Mouse (Mus musculus): ENCODE measurements around the gene Mtg2. TPM values are rescaled to one million over a fixed set of nuclear protein-coding genes. Genes with fewer than 3 reads are reported as not detected.
A peak's percentile ranks its signal among the peaks of the same experiment; 100 is the strongest.

The Mtg2 gene
- polyA plus RNA-seq, 1 experiment from 2014 or later, result 30.0 TPM

DNA sequence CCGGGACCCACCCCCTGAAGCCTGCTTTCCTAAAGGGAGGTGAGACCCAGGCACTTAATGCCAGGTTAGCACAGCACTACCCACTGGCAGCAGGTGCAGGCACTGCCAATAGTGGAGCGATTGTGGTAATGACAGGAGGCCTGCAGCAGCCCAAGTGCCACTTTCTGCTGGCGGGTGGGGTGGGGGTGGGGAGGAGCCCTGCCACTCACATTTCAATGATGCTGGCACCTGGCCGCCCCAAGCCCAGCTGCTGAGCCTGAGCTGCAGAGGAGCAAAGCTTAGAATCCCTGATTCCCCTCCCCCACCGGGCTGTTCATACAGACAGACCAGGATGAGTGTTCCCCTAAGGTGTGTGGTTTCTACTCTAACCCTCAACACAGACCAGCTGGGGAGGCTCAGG, 25.3 kb downstream of the Mtg2 start:
- no peak for ATAC-seq (ENCODE audit: low FRiP score, low read depth)
- 34% methylated on average over 5 of the region's 5 CpGs for WGBS
- H3K4me2 ChIP-seq (replicated peaks), result no peak overlapping the region
- no peaks in the 10 kb centered on the region for H3K36me3 ChIP-seq
- H3K4me3 ChIP-seq, result no peak overlapping the region
- H3K27ac ChIP-seq, result no peak overlapping the region
- H3K9me3 ChIP-seq, result no peaks in the 10 kb centered on the region
- H3K9ac ChIP-seq, result no peak overlapping the region
- H3K4me1 ChIP-seq, result peaks cover 14% of the 10 kb centered on the region; the same call in 1 of the 2 replicates
- H3K27me3 ChIP-seq (replicated peaks), result peaks cover 32% of the 10 kb centered on the region

DNA sequence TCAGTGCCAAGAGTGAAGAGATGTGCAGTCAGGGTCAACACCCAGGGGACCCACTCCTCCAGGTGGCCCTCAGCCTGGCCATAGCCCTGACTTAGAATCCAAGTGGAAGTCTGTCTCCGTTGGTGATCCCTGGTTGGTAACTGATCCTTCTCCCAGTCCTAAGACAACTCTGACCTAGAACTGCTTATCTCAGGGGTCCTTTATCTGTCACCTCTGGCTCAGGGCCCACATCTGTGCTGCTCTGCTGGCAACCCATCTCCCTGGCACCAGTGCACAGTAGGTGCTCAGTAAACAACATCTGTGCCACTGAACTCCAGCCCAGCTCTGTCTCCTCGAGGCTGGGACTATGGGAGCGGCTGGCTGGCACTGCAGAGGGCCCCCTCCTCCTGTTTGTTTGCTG, 27.2 kb downstream of the Mtg2 start:
- H3K27me3 ChIP-seq (replicated peaks), result peaks cover 50% of the 10 kb centered on the region
- WGBS, result 44% methylated on average over 3 of the region's 3 CpGs
- 0 out of 2 replicates have a peak, but pooled peaks have one; percentile 5 for ATAC-seq (ENCODE audit: low FRiP score, low read depth)

GRCm38 (mm10) chr2:180098167-180098566, 27.8 kb downstream of the Mtg2 start:
- peaks cover 20% of the 10 kb centered on the region for H3K4me1 ChIP-seq
- no peak overlapping the region for H3K4me2 ChIP-seq (replicated peaks)
- peaks cover 56% of the 10 kb centered on the region for H3K27me3 ChIP-seq (replicated peaks)
- H3K27ac ChIP-seq, result no peak overlapping the region
- no peak overlapping the region for H3K9ac ChIP-seq
- H3K9me3 ChIP-seq, result no peaks in the 10 kb centered on the region
- 45% methylated on average over 5 of the region's 5 CpGs for WGBS
- no peak overlapping the region for H3K4me3 ChIP-seq
- no peaks in the 10 kb centered on the region for H3K36me3 ChIP-seq
- ATAC-seq (ENCODE audit: low FRiP score, low read depth), result no peak

More for the DNA sequence above, 27.2 kb downstream of the Mtg2 start:
- H3K9me3 ChIP-seq, result no peaks in the 10 kb centered on the region
- H3K36me3 ChIP-seq, result no peaks in the 10 kb centered on the region
- H3K27ac ChIP-seq, result no peak overlapping the region
- H3K4me3 ChIP-seq, result no peak overlapping the region
- no peak overlapping the region for H3K9ac ChIP-seq
- H3K4me1 ChIP-seq, result peaks cover 15% of the 10 kb centered on the region
- H3K4me2 ChIP-seq (replicated peaks), result no peak overlapping the region

DNA sequence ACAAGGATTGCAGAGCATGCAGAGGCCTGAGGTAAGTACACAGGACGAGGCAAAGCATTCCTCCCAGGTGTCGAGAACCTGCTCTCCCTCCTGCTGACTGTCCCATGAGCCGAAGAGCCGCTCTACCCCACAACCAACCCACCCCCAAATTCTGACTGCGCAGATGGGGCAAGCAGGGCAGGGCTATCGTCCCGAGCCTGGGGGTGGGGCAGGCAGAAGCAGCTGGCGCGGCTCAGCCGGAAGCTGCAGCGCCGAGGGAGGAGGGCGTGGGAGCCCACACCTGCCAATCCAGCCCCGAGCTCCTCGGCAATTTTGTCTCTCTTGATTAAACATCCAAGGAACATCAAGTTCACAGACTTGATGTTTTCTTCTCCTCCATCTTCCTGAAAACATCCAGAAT, 29.1 kb downstream of the Mtg2 start:
- Histone ChIP-seq H3K4me1 (peaks cover 34% of the 10 kb centered on the region), H3K27ac (no peak overlapping the region), H3K9ac (no peak overlapping the region), H3K9me3 (no peaks in the 10 kb centered on the region), H3K27me3 (replicated peaks) (peaks cover 70% of the 10 kb centered on the region), H3K36me3 (no peaks in the 10 kb centered on the region), H3K4me2 (replicated peaks) (peak overlapping the region; percentile 41), H3K4me3 (no peak overlapping the region)
- ATAC-seq (ENCODE audit: low FRiP score, low read depth), result no peak
- 6% methylated on average over 15 of the region's 15 CpGs for WGBS

- Histone ChIP-seq H3K4me2 (replicated peaks) (peak overlapping the region; percentile 98), H3K4me3 (peak overlapping the region; percentile 61), H3K9me3 (no peaks in the 10 kb centered on the region), H3K36me3 (no peaks in the 10 kb centered on the region), H3K4me1 (peaks cover 46% of the 10 kb centered on the region), H3K9ac (peak overlapping the region; percentile 62), H3K27me3 (replicated peaks) (peaks cover 75% of the 10 kb centered on the region), H3K27ac (no peak overlapping the region)
- 0 out of 2 replicates have a peak, but pooled peaks have one; percentile 6 for ATAC-seq (ENCODE audit: low FRiP score, low read depth)
- WGBS, result 1% methylated on average over 54 of the region's 57 CpGs
Measured at GRCm38 (mm10) chr2:180103151-180103977, 33.0 kb downstream of the Mtg2 start.

DNA sequence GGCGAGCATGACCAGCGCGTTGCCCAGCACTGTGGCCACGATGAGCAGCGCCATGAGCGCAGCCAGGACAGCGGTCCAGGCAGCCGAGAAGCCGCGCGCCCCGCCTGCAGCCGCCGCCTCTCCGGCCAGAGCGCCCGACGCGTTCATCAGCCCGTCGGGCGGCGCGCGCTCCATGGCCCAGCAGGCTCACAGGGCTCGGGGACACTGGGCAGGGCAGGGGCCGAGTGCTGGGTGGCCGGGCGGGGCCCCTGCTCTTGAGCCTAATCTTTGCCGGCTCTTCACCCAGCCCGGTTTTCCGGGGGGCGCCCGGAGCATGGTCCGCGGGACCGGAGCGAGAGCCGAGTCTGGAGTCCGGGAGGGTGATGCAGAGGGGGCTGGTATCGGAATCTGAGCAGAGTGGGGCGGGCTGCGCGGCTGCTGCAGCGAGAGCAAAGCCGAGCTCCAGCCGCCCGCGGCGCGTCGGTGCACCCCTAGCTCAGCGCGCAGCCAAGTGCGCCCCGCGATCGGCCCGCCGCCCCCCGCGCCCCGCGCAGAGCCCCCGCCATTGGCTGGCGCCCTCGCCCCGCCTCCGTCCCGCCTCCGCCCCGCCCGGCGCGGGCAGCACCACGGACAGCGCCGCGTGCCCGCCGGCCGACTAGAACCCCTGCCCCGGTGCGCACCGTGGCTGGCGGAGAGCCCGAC, 33.7 kb downstream of the Mtg2 start, which contains the start of gene Hrh3:
Gene Hrh3 (minus strand): TSS at position 511 of the 681 bp plus-strand sequence.
- Histone ChIP-seq H3K27ac (no peak within 1 kb of the TSS), H3K4me1 (peaks cover 45% of the 10 kb centered on the region), H3K4me2 (replicated peaks) (peak within 1 kb of the TSS; percentile 98), H3K4me3 (peak within 1 kb of the TSS; percentile 61), H3K9me3 (no peaks in the 10 kb centered on the region), H3K27me3 (replicated peaks) (peaks cover 67% of the 10 kb centered on the region), H3K36me3 (no peaks in the 10 kb centered on the region), H3K9ac (peak within 1 kb of the TSS; percentile 62)
- under 1% methylated on average over 63 of the region's 87 CpGs for WGBS
- ATAC-seq (ENCODE audit: low FRiP score, low read depth), result peak; percentile 63

DNA sequence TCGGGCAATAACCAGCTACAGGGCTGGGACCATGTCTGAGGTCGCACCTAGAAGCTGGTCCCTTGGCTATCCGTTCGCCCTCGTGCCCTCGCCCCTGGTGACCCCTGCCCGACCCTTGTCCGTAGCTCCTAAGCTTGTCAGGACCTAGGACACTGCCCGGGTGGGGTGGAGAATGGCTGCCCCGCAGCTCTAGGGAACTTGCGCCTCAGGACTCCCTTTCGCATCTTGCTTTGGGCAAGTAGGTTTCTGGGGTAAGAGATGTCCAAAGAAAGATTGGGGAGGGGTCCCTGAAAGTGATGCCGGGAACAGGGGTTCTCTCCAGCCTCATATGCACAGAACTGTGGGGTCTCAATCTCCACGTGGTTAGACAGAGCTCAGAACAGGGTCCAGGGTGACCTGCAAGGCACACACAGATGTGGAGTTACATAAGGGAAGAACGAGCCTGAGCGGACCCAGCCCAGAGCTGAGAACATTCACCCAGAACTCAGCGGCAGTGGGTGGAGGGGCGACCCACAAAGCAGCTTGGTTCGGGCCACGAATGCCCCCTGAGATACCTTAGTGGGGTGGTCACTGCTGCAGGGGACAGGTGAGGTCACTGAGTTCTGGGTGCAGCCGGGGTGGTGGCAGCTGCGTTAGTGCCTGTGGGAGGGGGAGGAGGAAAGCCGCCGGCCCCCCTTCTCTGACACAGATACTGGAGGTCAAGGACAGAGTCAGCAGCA, 34.4 kb downstream of the Mtg2 start:
- no peak for ATAC-seq (ENCODE audit: low FRiP score, low read depth)
- WGBS, result 9% methylated on average over 24 of the region's 24 CpGs
- Histone ChIP-seq H3K4me3 (peak overlapping the region; percentile 61), H3K4me1 (peaks cover 38% of the 10 kb centered on the region), H3K27ac (no peak overlapping the region), H3K9me3 (no peaks in the 10 kb centered on the region), H3K4me2 (replicated peaks) (peak overlapping the region; percentile 98), H3K27me3 (replicated peaks) (peaks cover 65% of the 10 kb centered on the region), H3K9ac (peak overlapping the region; percentile 62; the same call in 1 of the 2 replicates), H3K36me3 (no peaks in the 10 kb centered on the region)

DNA sequence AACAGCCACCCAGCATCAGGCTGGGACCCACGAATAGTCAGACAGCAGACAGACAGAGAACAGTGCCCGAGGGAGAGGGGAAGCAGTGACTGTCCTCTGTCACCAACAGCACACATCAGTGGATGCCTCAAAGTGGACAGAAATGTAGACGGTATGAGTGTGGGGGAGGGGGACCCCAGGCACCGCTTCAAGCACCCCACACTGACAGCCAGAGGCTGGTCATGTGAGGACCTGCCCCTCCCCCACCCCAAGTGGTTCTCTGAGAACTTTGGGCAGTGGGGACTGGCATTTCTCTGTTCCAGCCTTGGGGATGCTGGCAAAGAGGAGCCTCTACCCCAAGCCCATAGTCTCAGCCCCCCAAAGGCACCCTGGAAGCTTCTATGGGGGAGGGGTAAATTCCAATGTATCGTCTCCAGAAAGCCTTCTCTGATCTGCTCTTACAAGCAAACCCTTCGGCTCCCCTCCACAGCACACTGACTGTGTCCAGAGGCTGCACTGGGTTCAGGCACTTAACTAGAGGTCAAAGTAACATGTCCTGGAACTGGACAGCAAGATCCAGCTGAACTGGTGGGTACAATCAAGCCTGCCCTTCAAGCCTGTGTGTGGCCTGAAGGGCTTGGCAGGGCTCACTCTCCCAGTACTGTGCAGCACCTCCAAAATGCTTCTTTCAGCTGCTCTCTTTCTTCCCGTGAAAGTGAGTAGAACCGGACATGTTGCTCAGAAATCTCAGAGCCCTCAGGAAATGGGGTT, 35.2 kb downstream of the Mtg2 start:
- no peaks in the 10 kb centered on the region for H3K36me3 ChIP-seq
- H3K4me3 ChIP-seq, result no peak overlapping the region
- peaks cover 32% of the 10 kb centered on the region for H3K4me1 ChIP-seq
- WGBS, result 34% methylated on average over 8 of the region's 8 CpGs
- ATAC-seq (ENCODE audit: low FRiP score, low read depth), result no peak
- H3K9me3 ChIP-seq, result no peaks in the 10 kb centered on the region
- peaks cover 57% of the 10 kb centered on the region for H3K27me3 ChIP-seq (replicated peaks)
- H3K27ac ChIP-seq, result no peak overlapping the region
- peak overlapping the region; percentile 98 for H3K4me2 ChIP-seq (replicated peaks)
- H3K9ac ChIP-seq, result no peak overlapping the region

- WGBS, result 67% methylated on average over 4 of the region's 4 CpGs
- Histone ChIP-seq H3K9me3 (no peaks in the 10 kb centered on the region), H3K9ac (no peak overlapping the region), H3K4me2 (replicated peaks) (no peak overlapping the region), H3K4me3 (no peak overlapping the region), H3K27me3 (replicated peaks) (peaks cover 43% of the 10 kb centered on the region), H3K36me3 (no peaks in the 10 kb centered on the region), H3K4me1 (peaks cover 32% of the 10 kb centered on the region), H3K27ac (no peak overlapping the region)
- no peak for ATAC-seq (ENCODE audit: low FRiP score, low read depth)
Measured at GRCm38 (mm10) chr2:180107081-180107480, 36.7 kb downstream of the Mtg2 start.

- ATAC-seq (ENCODE audit: low FRiP score, low read depth), result no peak
- no peak overlapping the region for H3K4me2 ChIP-seq (replicated peaks)
- peaks cover 24% of the 10 kb centered on the region for H3K4me1 ChIP-seq
- H3K9ac ChIP-seq, result no peak overlapping the region
- no peaks in the 10 kb centered on the region for H3K9me3 ChIP-seq
- H3K36me3 ChIP-seq, result no peaks in the 10 kb centered on the region
- WGBS, result 81% methylated on average over 6 of the region's 6 CpGs
- H3K27ac ChIP-seq, result no peak overlapping the region
- H3K27me3 ChIP-seq (replicated peaks), result peaks cover 31% of the 10 kb centered on the region
- no peak overlapping the region for H3K4me3 ChIP-seq
Measured at GRCm38 (mm10) chr2:180108285-180108684, 37.9 kb downstream of the Mtg2 start.
